Mouse (Mus musculus): ENCODE measurements around the gene Rpl10a. TPM values are rescaled to one million over a fixed set of nuclear protein-coding genes. Genes with fewer than 3 reads are reported as not detected.
"Not testable (repeated sequence)": the region's sequence is repeated elsewhere in the genome, so short reads cannot be mapped to it uniquely, and the experiment has no call there.

Rpl10a gene
- total RNA-seq, 2 experiments from 2014 or later: 838 to 2,618 TPM

GRCm38 (mm10) chr17:28329503-28330231, 1.4 kb downstream of the Rpl10a start:
- ATAC-seq (replicated peaks; ENCODE audit: poor library complexity, severe bottlenecking): no peak

GRCm38 (mm10) chr17:28330232-28330546, 1.9 kb downstream of the Rpl10a start:
- ATAC-seq (replicated peaks; ENCODE audit: poor library complexity, severe bottlenecking): no peak

- ATAC-seq (replicated peaks; ENCODE audit: poor library complexity, severe bottlenecking): not testable (repeated sequence)
These were observed 2.3 kb downstream of the Rpl10a start for GRCm38 (mm10) chr17:28330590-28330989.

GRCm38 (mm10) chr17:28331241-28332112, 3.2 kb downstream of the Rpl10a start:
- no peak for ATAC-seq (replicated peaks; ENCODE audit: poor library complexity, severe bottlenecking)

- ATAC-seq (replicated peaks; ENCODE audit: poor library complexity, severe bottlenecking): no peak
These were observed 4.0 kb downstream of the Rpl10a start for GRCm38 (mm10) chr17:28332113-28332914.

- 0 out of 2 replicates have a peak, but pooled peaks have one; percentile 8 for ATAC-seq (replicated peaks; ENCODE audit: poor library complexity, severe bottlenecking)
These were observed 4.8 kb downstream of the Rpl10a start for GRCm38 (mm10) chr17:28332915-28333546.

GRCm38 (mm10) chr17:28335267-28335666, 7.0 kb downstream of the Rpl10a start:
- ATAC-seq (replicated peaks; ENCODE audit: poor library complexity, severe bottlenecking): no peak

- no peak for ATAC-seq (replicated peaks; ENCODE audit: poor library complexity, severe bottlenecking)
These were observed 9.3 kb downstream of the Rpl10a start for GRCm38 (mm10) chr17:28337547-28337946.

- no peak for ATAC-seq (replicated peaks; ENCODE audit: poor library complexity, severe bottlenecking)
These were observed 12.3 kb downstream of the Rpl10a start for GRCm38 (mm10) chr17:28340578-28340977.

- ATAC-seq (replicated peaks; ENCODE audit: poor library complexity, severe bottlenecking): peak; percentile 74
These were observed 12.8 kb downstream of the Rpl10a start for GRCm38 (mm10) chr17:28341091-28341490.

GRCm38 (mm10) chr17:28344050-28344607, 15.9 kb downstream of the Rpl10a start:
- no peak for ATAC-seq (replicated peaks; ENCODE audit: poor library complexity, severe bottlenecking)

GRCm38 (mm10) chr17:28344670-28345069, 16.4 kb downstream of the Rpl10a start:
- ATAC-seq (replicated peaks; ENCODE audit: poor library complexity, severe bottlenecking): no peak

GRCm38 (mm10) chr17:28345271-28345721, 17.0 kb downstream of the Rpl10a start:
- ATAC-seq (replicated peaks; ENCODE audit: poor library complexity, severe bottlenecking): no peak

- no peak for ATAC-seq (replicated peaks; ENCODE audit: poor library complexity, severe bottlenecking)
These were observed 17.6 kb downstream of the Rpl10a start for GRCm38 (mm10) chr17:28345882-28346281.

- ATAC-seq (replicated peaks; ENCODE audit: poor library complexity, severe bottlenecking): no peak
These were observed 19.1 kb downstream of the Rpl10a start for GRCm38 (mm10) chr17:28347327-28347726.

- no peak for ATAC-seq (replicated peaks; ENCODE audit: poor library complexity, severe bottlenecking)
These were observed 19.9 kb downstream of the Rpl10a start for GRCm38 (mm10) chr17:28348211-28348610.

- ATAC-seq (replicated peaks; ENCODE audit: poor library complexity, severe bottlenecking): no peak
These were observed 21.1 kb downstream of the Rpl10a start for GRCm38 (mm10) chr17:28349264-28349880.

- no peak for ATAC-seq (replicated peaks; ENCODE audit: poor library complexity, severe bottlenecking)
These were observed 21.7 kb downstream of the Rpl10a start for GRCm38 (mm10) chr17:28349901-28350465.
